Mouse (Mus musculus) embryonic facial prominence, embryonic 11.5 days (tissue): ENCODE measurements around the gene Zfp426. TPM values are rescaled to one million over a fixed set of nuclear protein-coding genes. Genes with fewer than 3 reads are reported as not detected.

Source experiments
- ATAC-seq: fragments of 200-750 bp; cut with Nextera tagmentation; replicated peaks from 2 replicates; pipeline ENCODE4 v1.8.0; 2017; ENCODE audit warnings: low read depth; ENCODE audit not compliant: insufficient number of reproducible peaks, low FRiP score, low TSS enrichment
- DNase-seq: peaks from one replicate; pipeline ENCODE4 v3.0.0-alpha.2; 2015; ENCODE audit warnings: low spot score
- H3K27ac ChIP-seq: fragments of 300-500 bp; sonication (generic); replicated peaks from 2 replicates; pipeline ENCODE4 v1.5.1; 2014; ENCODE audit warnings: mild to moderate bottlenecking, low read depth, low read length, control low read depth
- H3K27me3 ChIP-seq: fragments of 300-500 bp; sonication (generic); 2 replicates; pipeline ENCODE4 v1.6.1; 2014; ENCODE audit warnings: mild to moderate bottlenecking, low read length, moderate library complexity, mixed read lengths; ENCODE audit not compliant: control insufficient read depth, insufficient read depth
- H3K36me3 ChIP-seq: fragments of 300-500 bp; sonication (generic); replicated peaks from 2 replicates; pipeline ENCODE4 v1.6.1; 2014; ENCODE audit warnings: low read depth, mild to moderate bottlenecking, low read length, moderate library complexity, mixed read lengths; ENCODE audit not compliant: control insufficient read depth, insufficient read depth
- H3K4me1 ChIP-seq: fragments of 300-500 bp; sonication (generic); 2 replicates; pipeline ENCODE4 v1.6.1; 2014; ENCODE audit warnings: low read length, mixed read lengths; ENCODE audit not compliant: control insufficient read depth, insufficient read depth
- H3K4me2 ChIP-seq: fragments of 300-500 bp; sonication (generic); 2 replicates; pipeline ENCODE4 v1.6.1; 2014; ENCODE audit warnings: low read depth, mild to moderate bottlenecking, control low read depth, low read length, moderate library complexity
- H3K4me3 ChIP-seq: fragments of 300-500 bp; sonication (generic); 2 replicates; pipeline ENCODE4 v1.5.1; 2014; ENCODE audit warnings: low read depth, low read length, control low read depth
- H3K9ac ChIP-seq: fragments of 300-500 bp; sonication (generic); replicated peaks from 2 replicates; pipeline ENCODE4 v1.6.1; 2014; ENCODE audit warnings: mild to moderate bottlenecking, control low read depth, low read length
- H3K9me3 ChIP-seq: fragments of 300-500 bp; sonication (generic); replicated peaks from 2 replicates; pipeline ENCODE4 v1.6.1; 2016; ENCODE audit warnings: mild to moderate bottlenecking, low read length, inconsistent platforms, mixed read lengths; ENCODE audit not compliant: control insufficient read depth
- WGBS: fragments of 180-500 bp; shearing (Covaris S2); extraction: QIAGEN DNeasy Blood & Tissue Kit; methylation state at CpG from one replicate; pipeline ENCODE4 v1.1.7; 2014; 5-methylcytosine and 5-hydroxymethylcytosine counted together
- polyA plus RNA-seq: library from polyadenylated mRNA; unstranded; fragments of >200 nt; fragmentation: Nextera tagmentation; extraction: Ambion mirVana; gene quantifications from 2 replicates; pipeline ENCODE4 v1.2.1, GENCODE M21; 2014

Zfp426 gene
- polyA plus RNA-seq, result 30.9 and 32.6 TPM in 2 replicates

DNA sequence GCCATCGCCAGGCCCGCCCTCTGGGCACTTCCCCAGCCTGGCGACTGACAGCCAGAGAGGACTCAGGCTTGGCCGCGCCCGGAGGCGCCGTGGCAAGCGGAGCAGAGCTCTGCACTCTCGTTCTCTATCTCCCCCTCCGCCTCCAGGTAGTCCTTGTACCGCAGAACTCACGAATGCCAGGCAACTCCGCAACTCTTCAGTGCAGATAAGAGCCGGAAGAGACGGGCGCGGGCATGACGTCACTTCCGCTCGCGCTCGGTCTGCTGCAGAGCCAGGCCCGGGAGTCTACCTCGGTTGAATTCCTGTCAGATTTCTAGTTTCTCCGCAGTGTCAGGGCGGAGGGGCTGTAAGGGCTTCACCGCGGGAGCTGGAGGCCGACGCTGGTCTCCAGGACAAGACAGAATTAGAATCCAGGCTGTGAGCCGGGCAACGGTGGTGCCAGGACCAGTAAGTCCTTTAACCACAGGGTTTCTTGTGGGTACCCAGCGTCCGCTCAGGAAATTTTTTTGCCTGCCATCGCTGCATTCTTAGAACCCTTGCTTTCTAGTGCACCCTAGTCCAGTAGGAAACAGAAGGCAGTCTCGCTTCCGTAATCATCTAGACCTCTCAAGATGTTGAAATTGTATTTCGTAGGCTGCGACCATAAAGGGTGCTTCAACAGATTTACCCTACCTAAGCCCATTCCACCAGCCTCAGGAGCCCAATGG lies at the start of gene Zfp426:
Gene Zfp426 (minus strand): TSS at position 220 of the 707 bp plus-strand sequence.
- Histone ChIP-seq H3K9me3 (no peaks in the 10 kb centered on the region), H3K9ac (peak within 1 kb of the TSS; percentile 90), H3K36me3 (no peaks in the 10 kb centered on the region; the same call in 1 of the 2 replicates), H3K4me1 (no peaks in the 10 kb centered on the region; the same call in 1 of the 2 replicates), H3K27me3 (no peaks in the 10 kb centered on the region), H3K4me3 (peak within 1 kb of the TSS; percentile 93), H3K27ac (peak within 1 kb of the TSS; percentile 90), H3K4me2 (peak within 1 kb of the TSS; percentile 76)
- ATAC-seq (peak; percentile 94), DNase-seq (peak; percentile 95)
- WGBS, result under 1% methylated on average over 40 of the region's 40 CpGs

DNA sequence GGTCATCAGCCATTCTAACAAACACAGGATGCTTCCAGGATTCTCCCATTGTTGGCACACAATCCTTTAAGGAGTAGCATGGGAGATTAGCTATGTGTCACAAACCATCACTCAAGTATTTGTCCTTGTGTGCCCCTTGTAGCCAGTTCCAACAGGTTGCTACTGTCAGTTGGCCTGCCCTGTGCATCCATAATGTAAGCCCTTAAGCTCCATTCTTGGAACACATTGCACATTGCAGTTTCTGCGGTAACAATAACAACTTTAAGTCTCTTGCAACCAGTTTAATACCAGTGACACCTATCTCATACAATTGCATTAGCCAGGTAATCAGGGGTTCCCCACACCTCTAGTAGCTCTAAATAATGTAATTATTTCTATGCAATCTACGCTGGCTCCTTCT lies 44.1 kb upstream of the Zfp426 start:
- Histone ChIP-seq H3K9ac (no peak overlapping the region), H3K4me2 (no peak overlapping the region), H3K9me3 (no peaks in the 10 kb centered on the region), H3K27me3 (no peaks in the 10 kb centered on the region), H3K36me3 (no peaks in the 10 kb centered on the region), H3K4me3 (no peak overlapping the region), H3K27ac (no peak overlapping the region), H3K4me1 (no peaks in the 10 kb centered on the region)
- 90% methylated on average over 2 of the region's 2 CpGs for WGBS
- no peak for ATAC-seq
- no peak for DNase-seq

DNA sequence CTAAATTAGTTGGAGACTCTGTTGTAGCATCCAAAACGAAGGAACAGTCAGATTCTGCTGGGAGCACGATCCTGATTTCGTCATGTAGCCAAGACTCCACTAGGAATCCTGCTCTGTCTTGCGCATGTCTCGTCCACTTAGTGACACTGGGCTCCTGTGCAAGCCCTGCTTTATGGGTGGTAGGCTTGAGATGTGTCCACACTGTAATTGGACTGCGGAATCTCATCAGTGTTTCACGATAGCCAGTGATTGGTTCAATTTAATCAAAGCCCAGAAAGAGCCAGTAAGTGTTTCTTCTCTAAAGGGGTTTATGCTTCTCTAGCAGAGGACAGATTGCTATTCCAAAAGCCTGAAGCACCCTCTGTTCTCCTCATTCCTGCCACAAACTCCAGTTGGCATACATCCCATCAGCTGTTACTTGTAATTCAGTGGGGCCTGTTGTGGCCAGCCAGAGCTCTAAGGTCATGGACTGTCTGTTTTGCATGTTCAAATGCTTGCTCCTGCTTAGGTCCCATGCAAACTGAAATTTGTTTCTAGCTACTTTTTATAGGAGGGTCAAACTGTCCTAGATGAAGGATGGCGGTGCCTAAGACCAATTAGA lies 41.9 kb upstream of the Zfp426 start:
- ATAC-seq (no peak), DNase-seq (no peak)
- WGBS, result 76% methylated on average over 8 of the region's 8 CpGs
- Histone ChIP-seq H3K4me2 (no peak overlapping the region), H3K27ac (no peak overlapping the region), H3K9me3 (no peaks in the 10 kb centered on the region), H3K9ac (no peak overlapping the region), H3K36me3 (no peaks in the 10 kb centered on the region), H3K4me1 (no peaks in the 10 kb centered on the region), H3K4me3 (no peak overlapping the region), H3K27me3 (no peaks in the 10 kb centered on the region)

DNA sequence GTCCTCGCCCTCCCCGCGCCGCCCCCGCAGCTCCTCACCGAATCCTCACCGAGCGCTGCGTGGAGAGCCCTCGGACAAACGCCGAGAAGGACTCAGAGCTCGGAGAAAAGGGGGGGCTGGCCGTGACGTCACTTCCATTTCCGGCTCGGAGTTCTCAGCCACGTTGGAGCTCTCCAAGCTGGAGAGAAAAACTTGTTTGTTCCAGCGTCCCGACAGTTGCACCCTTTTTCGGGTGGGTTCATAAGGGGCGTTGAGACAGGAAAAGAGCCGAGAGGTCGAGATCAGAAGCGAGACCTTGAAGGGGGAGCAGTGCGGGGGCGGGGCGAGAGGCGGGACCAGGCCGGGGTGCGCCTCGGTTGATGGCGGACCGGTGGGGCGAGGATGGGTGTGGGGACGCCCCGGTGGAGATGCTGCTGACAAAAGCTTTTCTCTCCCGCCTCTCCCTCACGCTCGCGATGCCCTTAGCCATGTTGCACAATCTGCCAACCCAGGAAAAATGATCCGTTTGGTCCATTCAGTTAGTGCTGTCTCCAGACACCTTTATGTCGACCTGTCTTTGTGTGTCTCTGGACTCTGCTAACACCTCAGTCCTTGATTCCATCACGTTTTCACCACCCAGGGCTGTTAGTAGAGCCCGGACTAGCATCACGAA lies 28.9 kb upstream of the Zfp426 start, which contains the start of gene Zfp266:
Gene Zfp266 (minus strand): TSS at position 112 of the 652 bp plus-strand sequence.
- ATAC-seq (peak; percentile 93), DNase-seq (peak; percentile 95)
- no peaks in the 10 kb centered on the region for H3K9me3 ChIP-seq
- no peaks in the 10 kb centered on the region for H3K4me1 ChIP-seq
- H3K4me3 ChIP-seq, result peak within 1 kb of the TSS; percentile 82
- H3K36me3 ChIP-seq, result no peaks in the 10 kb centered on the region
- peak within 1 kb of the TSS; percentile 95 for H3K9ac ChIP-seq
- H3K27me3 ChIP-seq, result no peaks in the 10 kb centered on the region
- H3K27ac ChIP-seq, result peak within 1 kb of the TSS; percentile 88
- H3K4me2 ChIP-seq, result peak within 1 kb of the TSS; percentile 72
- 0% methylated on average over 44 of the region's 46 CpGs for whole genome bisulfite sequencing

DNA sequence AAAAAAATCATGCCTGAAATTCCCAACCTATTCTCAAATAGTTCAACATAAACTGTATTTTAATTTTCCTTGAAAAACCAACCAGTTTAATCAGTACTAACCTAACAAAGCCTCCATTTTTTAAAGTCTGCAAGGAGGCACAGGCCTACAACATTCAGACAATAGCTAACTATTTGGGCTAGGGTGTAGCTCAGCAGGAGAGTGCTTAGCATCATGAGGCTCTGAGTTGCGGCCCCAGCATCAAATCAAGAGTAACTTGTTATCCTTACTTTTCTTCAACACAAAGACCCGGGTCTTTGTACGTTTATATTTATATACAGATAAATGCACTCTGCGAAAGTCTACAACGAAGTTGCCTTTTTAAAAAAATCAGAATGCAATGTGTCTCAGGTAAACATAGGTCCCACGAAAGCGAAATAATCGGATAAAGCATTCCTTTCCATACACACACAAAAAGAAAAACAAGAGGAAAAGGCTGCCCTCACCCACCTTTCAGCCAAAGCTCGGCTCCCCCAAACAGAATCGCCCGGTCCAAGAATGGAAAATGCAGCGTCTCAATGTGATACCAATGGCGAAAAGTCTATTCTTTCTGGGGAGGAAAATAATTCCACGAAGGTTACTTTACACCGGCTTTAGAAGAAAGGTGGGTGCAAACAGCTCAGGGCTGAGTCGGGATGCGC lies 28.1 kb upstream of the Zfp426 start:
- Histone ChIP-seq H3K27me3 (no peaks in the 10 kb centered on the region), H3K4me1 (no peaks in the 10 kb centered on the region), H3K9ac (peak overlapping the region; percentile 95), H3K9me3 (no peaks in the 10 kb centered on the region), H3K4me2 (peak overlapping the region; percentile 72), H3K4me3 (peak overlapping the region; percentile 82), H3K27ac (peak overlapping the region; percentile 88), H3K36me3 (no peaks in the 10 kb centered on the region)
- ATAC-seq (no peak), DNase-seq (peak; percentile 52)
- 0% methylated on average over 17 of the region's 17 CpGs for WGBS

DNA sequence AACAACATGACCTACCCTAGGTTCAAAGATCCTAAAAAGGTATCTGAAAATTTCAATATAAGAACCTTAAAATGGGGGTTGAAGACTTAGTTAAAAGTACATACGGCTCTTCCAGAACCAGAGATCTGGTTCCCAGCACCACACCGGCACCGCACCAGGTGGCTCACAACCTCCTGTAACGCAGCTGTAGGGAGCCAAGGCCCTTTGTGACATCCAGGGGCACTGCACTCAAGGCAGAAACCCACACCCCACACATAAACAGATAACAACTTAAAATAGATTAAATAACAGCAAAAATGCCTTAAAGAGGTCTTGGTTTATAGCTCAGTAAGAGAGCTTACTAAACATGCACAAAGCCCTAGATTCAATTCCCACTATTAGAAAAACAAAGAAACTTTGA lies 27.4 kb upstream of the Zfp426 start:
- no peaks in the 10 kb centered on the region for H3K9me3 ChIP-seq
- no peak overlapping the region for H3K27ac ChIP-seq
- no peaks in the 10 kb centered on the region for H3K27me3 ChIP-seq
- DNase-seq (peak; percentile 39), ATAC-seq (no peak)
- peak overlapping the region; percentile 44; the same call in 1 of the 2 replicates for H3K9ac ChIP-seq
- no peaks in the 10 kb centered on the region for H3K36me3 ChIP-seq
- H3K4me1 ChIP-seq, result no peaks in the 10 kb centered on the region
- H3K4me2 ChIP-seq, result peak overlapping the region; percentile 60
- peak overlapping the region; percentile 46 for H3K4me3 ChIP-seq
- WGBS, result 8% methylated on average over 4 of the region's 4 CpGs

DNA sequence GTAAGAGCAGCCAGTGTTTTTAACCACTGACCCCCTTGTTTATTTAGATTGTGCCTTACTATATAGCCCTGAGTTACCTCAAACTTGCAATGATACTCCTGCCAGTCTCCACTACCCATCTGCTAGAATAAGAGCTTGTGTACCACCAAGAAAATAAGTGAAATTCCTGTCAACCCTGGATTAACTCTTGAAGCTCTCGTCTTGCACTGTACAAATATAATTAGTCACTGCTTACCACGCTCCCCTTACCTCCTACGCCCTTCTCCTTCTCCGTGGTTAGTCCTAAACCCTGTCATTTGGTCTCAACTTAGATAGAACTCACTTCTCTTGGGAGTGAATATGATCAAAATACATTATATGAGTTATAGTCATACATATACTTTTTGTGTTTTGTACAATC lies 26.2 kb upstream of the Zfp426 start:
- Histone ChIP-seq H3K27me3 (no peaks in the 10 kb centered on the region), H3K27ac (no peak overlapping the region), H3K36me3 (no peaks in the 10 kb centered on the region), H3K4me1 (no peaks in the 10 kb centered on the region), H3K4me2 (peak overlapping the region; percentile 60; the same call in 1 of the 2 replicates), H3K9me3 (no peaks in the 10 kb centered on the region), H3K9ac (no peak overlapping the region), H3K4me3 (no peak overlapping the region)
- no peak for ATAC-seq
- whole genome bisulfite sequencing, result 87% methylated on average over 4 of the region's 4 CpGs
- no peak for DNase-seq
